Mouse (Mus musculus) ES-Bruce4 (cell line): ENCODE measurements around the gene Slc47a2. TPM values are rescaled to one million over a fixed set of nuclear protein-coding genes. Genes with fewer than 3 reads are reported as not detected.

ENCODE experiments used
- H3K27ac ChIP-seq: 2 replicates; pipeline ENCODE4 v1.5.1; 2012; ENCODE audit warnings: low read length, inconsistent platforms; ENCODE audit not compliant: insufficient read depth
- H3K27me3 ChIP-seq: 2 replicates; pipeline ENCODE4 v1.6.1; 2012; ENCODE audit warnings: mild to moderate bottlenecking, low read length, inconsistent platforms; ENCODE audit not compliant: control insufficient read depth, poor library complexity, insufficient read depth, severe bottlenecking
- H3K36me3 ChIP-seq: 2 replicates; pipeline ENCODE4 v1.6.1; 2012; ENCODE audit warnings: inconsistent platforms, mild to moderate bottlenecking, low read length, moderate library complexity; ENCODE audit not compliant: control insufficient read depth, poor library complexity, insufficient read depth, severe bottlenecking
- H3K4me1 ChIP-seq: one replicate; pipeline ENCODE4 v1.8.1; 2011; ENCODE audit warnings: low read length; ENCODE audit not compliant: control insufficient read depth, insufficient read depth
- H3K4me3 ChIP-seq: 2 replicates; pipeline ENCODE4 v1.5.1; 2011; ENCODE audit warnings: low read depth, mild to moderate bottlenecking, low read length
- H3K9ac ChIP-seq: 2 replicates; pipeline ENCODE4 v1.6.1; 2012; ENCODE audit warnings: low read depth, mild to moderate bottlenecking, inconsistent platforms; ENCODE audit not compliant: poor library complexity, severe bottlenecking
- H3K9me3 ChIP-seq: replicated peaks from 2 replicates; pipeline ENCODE4 v1.6.1; 2012; ENCODE audit warnings: mild to moderate bottlenecking, low read length, inconsistent platforms; ENCODE audit not compliant: control insufficient read depth, poor library complexity, insufficient read depth, severe bottlenecking
- CTCF ChIP-seq: IDR thresholded peaks from one replicate; pipeline ENCODE4 v1.8.1; 2011; ENCODE audit warnings: low read depth, low read length
- EP300 ChIP-seq: IDR thresholded peaks from 2 replicates; pipeline ENCODE4 v1.6.1; 2011; ENCODE audit warnings: low read depth, low read length; ENCODE audit not compliant: insufficient read depth
- POLR2A ChIP-seq: IDR thresholded peaks from one replicate; pipeline ENCODE4 v1.8.1; 2011; ENCODE audit warnings: low read length; ENCODE audit not compliant: insufficient read depth
- polyA plus RNA-seq: library from polyadenylated mRNA; stranded (reverse); fragments of >200 nt; gene quantifications from 2 replicates; pipeline ENCODE4 v1.2.4, GENCODE M21; 2011; ENCODE audit warnings: low read depth; ENCODE audit not compliant: missing spikeins, insufficient read depth, insufficient read length

The Slc47a2 gene
- polyA plus RNA-seq, 1 experiment: not detected

DNA sequence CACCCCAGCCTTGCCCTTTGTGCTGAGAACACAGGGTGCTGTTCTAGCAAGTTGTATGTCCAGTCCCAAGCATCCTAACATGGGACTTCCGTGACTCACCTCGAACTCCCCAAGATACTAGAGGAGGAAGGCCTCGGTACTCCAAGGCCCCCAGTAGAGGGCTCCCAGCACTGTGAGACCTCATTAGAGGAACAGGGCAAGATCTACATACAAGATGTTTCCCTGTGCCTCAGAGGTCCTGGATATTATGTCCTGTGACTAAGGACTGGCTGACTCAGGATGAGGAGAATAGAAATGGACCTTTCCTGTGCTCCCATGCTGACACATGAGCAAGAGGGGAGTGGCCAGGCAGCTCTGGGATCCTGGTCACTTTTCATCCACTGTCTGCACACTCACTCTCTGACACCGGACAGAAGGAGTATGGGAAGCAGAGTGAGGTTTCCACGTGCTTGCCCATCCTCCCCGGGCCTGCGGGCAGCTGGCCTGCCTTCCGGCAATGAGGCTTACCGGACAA, 9.5 kb upstream of the Slc47a2 start:
- H3K27ac ChIP-seq: no peak overlapping the region

DNA sequence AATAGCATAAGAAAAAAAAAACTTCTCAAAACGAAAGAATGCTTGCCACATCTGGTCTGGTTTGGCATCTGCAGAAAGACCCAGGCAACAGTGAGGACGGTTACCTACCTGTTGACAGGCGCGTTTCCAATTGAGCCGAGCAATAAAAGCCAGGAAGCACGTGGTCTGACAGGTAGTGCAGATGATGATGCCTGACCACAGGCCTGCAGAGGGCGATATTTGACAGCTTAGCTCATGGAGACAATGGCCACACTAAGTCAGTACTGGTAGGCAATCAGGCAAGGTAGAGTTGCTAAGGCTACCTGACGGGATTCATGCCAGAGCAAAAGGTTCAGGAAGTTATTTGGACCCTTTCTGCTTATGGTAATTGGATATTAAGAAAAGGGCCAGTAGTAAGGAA, 6.7 kb upstream of the Slc47a2 start:
- H3K4me1 ChIP-seq: no peaks in the 10 kb centered on the region
- H3K9me3 ChIP-seq: no peaks in the 10 kb centered on the region
- no peak overlapping the region for H3K4me3 ChIP-seq
- no peaks in the 10 kb centered on the region for H3K36me3 ChIP-seq
- no peaks in the 10 kb centered on the region for H3K27me3 ChIP-seq
- H3K27ac ChIP-seq: no peak overlapping the region
- TF ChIP-seq EP300 (0 out of 2 replicates have a peak, but pooled peaks have one; percentile 34), POLR2A (no peak), CTCF (peak; percentile 96)
- H3K9ac ChIP-seq: no peak overlapping the region

More for the DNA sequence above, 9.5 kb upstream of the Slc47a2 start:
- H3K4me1 ChIP-seq: no peaks in the 10 kb centered on the region
- H3K27me3 ChIP-seq: no peaks in the 10 kb centered on the region
- TF ChIP-seq EP300: no peak
- TF ChIP-seq CTCF: peak; percentile 25
- H3K36me3 ChIP-seq: no peaks in the 10 kb centered on the region
- no peaks in the 10 kb centered on the region for H3K9me3 ChIP-seq
- H3K9ac ChIP-seq: no peak overlapping the region
- H3K4me3 ChIP-seq: no peak overlapping the region

- Histone ChIP-seq H3K9me3 (no peaks in the 10 kb centered on the region), H3K27ac (no peak overlapping the region), H3K9ac (no peak overlapping the region), H3K4me1 (no peaks in the 10 kb centered on the region), H3K27me3 (peaks cover 6% of the 10 kb centered on the region; the same call in 1 of the 2 replicates), H3K4me3 (no peak overlapping the region), H3K36me3 (no peaks in the 10 kb centered on the region)
- TF ChIP-seq POLR2A (no peak), CTCF (peak; percentile 11)
Measured at GRCm38 (mm10) chr11:61346133-61346532, 3.5 kb upstream of the Slc47a2 start.

DNA sequence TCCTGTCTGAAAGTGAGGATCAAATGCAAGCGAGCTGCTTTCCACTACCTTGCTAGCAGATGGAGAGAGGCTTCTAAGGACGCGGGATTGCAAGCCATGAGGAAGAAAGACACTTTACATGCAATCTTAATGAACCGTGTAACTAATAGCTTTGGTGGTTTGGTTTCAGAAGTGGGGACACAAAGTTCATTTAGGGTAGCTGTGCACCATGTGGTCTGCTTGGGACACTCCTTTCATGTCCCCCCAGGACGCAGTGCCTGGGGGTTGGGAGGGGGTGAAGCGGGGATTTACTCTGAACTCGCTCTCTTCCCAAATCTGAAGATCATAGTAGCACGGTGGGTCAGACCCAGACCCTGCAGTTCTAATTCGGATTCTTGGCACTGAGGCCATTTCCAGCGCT, 689 bp downstream of the Slc47a2 start:
- peak overlapping the region; percentile 35; the same call in 1 of the 2 replicates for H3K4me3 ChIP-seq
- H3K9ac ChIP-seq: 0 out of 2 replicates have a peak overlapping the region, but pooled peaks have one; percentile 70
- no peak overlapping the region for H3K27ac ChIP-seq
- H3K9me3 ChIP-seq: no peaks in the 10 kb centered on the region
- peaks cover 6% of the 10 kb centered on the region; the same call in 1 of the 2 replicates for H3K27me3 ChIP-seq
- TF ChIP-seq CTCF (no peak), EP300 (no peak), POLR2A (no peak)
- no peaks in the 10 kb centered on the region for H3K4me1 ChIP-seq
- H3K36me3 ChIP-seq: no peaks in the 10 kb centered on the region

DNA sequence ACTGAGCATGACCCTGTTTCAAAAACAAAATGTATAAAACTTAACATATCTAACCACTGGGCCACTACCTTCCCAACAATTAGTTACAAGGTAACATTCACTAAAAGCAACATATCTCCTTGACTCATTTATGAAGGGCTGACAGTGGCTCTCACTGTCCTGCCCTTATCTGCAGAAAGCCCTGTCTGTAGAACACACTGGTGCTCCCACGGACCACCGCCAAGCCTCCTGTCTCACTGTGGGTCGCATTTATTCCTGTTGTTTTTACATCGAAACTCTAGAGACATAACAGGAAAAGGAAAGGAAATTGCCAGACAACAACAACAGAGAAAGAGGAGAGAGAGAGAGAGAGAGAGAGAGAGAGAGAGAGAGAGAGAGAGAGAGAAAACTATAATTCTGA, 1.4 kb downstream of the Slc47a2 start:
- no peak overlapping the region for H3K27ac ChIP-seq
- TF ChIP-seq EP300 (no peak), POLR2A (no peak), CTCF (no peak)
- H3K36me3 ChIP-seq: no peaks in the 10 kb centered on the region
- peaks cover 6% of the 10 kb centered on the region; the same call in 1 of the 2 replicates for H3K27me3 ChIP-seq
- H3K4me3 ChIP-seq: no peak overlapping the region
- no peak overlapping the region for H3K9ac ChIP-seq
- no peaks in the 10 kb centered on the region for H3K4me1 ChIP-seq
- no peaks in the 10 kb centered on the region for H3K9me3 ChIP-seq

- Histone ChIP-seq H3K4me3 (no peak overlapping the region), H3K4me1 (no peaks in the 10 kb centered on the region), H3K27me3 (peaks cover 6% of the 10 kb centered on the region; the same call in 1 of the 2 replicates), H3K27ac (no peak overlapping the region), H3K36me3 (no peaks in the 10 kb centered on the region), H3K9me3 (no peaks in the 10 kb centered on the region), H3K9ac (no peak overlapping the region)
- TF ChIP-seq EP300 (no peak), POLR2A (no peak), CTCF (no peak)
Measured at GRCm38 (mm10) chr11:61340374-61340773, 2.3 kb downstream of the Slc47a2 start.
